Mouse (Mus musculus): ENCODE measurements around the gene Metap1d.
A peak's percentile ranks its signal among the peaks of the same experiment; 100 is the strongest.

Metap1d gene

DNA sequence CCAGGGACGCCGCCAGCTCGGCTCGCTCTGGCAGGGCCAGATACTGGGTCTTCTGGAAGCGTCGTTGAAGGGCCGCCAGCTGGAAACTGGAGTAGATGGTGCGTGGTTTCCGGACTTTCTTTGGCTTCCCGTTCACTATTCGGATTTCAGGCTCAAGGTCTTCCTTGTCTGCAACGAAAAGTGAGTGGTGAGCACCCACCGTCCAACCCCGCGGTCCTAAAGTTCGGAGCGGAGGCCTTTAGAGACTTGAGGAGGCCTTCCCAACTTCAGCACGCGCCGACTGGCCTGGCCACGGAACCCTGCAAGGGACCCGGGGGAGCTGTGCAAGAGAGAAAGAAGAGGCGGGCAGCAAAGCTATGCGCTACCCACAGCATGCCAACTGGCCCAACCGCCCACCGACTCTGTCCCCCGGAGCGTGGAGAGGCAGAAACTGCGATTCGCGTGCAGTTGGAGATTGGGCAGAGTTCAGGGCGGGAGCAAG is 92.4 kb downstream of the Metap1d start:
- no peak for DNase-seq (ENCODE audit: low spot score)

DNA sequence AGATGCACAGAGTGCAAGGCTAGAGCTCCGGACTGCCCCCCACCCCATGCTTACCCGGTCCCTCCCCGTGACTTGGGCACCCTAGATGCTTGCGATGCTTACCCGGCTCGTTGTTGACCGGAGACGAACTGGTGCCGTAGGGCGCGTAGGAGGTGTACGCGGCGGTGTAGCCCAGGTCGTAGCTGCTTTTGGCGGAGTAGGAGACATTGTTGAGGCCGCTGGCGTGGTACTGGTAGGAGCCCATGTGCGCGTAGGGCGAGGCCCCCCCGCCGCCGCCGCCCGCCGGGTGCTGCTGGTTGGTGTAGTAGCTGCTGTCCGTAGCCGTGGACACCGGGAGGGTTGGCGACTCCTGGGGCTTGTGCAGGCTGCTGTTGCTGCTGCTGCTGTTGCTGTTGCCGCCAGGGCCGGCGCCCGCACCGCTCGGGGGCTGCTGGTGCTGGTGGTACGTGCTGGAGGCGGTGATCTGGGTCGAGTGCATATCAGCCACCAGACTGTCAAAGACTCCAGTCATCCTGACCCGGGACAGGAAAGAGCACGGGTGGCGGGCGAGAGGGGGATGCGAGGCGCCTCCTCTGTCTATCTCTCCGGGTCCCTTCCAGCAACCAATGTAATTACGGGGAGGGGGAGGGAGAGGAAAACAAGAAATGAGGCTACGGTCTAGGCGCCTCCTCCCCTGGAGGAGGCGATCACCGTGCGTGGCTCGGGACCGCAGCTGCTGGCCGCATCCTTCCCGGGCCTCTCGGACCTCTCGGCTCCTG is 93.0 kb downstream of the Metap1d start:
- peak; percentile 33 for DNase-seq (ENCODE audit: low spot score)

DNA sequence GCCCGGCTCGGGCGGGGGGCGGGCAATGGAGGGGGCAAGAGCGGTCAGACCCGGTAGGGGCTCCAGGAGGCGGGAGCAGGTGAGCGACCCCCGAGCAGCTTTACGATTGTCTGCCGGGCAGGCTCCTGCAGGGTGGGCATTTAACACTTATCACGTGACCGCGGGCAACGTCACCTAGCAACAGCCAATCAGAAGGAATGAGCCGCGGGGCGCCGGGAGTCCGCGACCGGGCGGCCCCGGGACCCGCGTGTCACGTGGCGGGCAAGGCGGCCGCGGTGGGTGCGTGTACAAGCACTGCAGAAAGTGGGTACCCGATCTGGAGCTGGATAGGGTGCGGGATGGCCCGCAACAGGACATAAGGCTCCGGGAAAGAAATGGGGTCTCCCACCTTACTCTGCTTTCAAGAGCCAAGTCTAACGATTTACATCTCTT is 93.6 kb downstream of the Metap1d start, which contains the start of gene Dlx2:
Gene Dlx2, minus strand, starts transcription at position 115 of the 432 bp plus-strand sequence.
- no peak for DNase-seq (ENCODE audit: low spot score)

DNA sequence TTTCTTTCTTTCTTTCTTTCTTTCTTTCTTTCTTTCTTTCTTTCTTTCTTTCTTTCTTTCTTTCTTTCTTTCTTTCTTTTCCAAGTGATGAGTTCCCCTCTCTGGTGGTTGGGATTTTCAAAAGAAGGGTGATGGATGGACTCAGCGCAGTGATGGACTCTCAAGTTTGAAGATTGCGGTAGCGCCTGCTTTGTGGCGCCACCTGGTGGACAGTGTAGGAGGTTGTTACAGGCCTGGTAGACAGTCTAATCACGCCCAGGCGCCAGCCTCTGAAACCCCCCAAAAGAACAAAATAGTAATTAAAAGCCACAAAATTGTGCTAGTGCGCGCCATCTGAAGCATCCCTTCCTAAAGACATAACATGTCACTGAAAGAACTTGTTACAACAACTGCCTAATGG is 94.8 kb downstream of the Metap1d start:
- DNase-seq (ENCODE audit: low spot score) = peak; percentile 67

DNA sequence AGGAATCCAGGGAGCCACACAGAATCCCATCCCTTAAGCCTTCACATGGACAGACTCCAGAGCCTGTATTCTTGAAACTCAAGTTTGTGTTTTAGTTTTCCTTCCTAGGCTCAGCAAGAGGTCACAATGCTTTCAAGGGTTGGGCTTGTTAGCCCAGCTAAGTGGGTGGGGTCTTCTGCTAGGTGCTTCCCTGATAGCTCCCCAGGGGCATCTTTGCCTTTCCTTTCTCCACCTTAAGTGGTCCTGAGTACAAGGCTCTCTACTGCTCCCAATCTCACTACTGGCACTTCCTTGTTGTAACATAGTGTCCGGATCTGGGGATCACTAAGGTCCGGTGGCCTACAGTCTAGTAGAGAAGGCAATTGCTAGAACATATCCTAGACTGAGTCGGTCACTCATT is 97.3 kb downstream of the Metap1d start:
- DNase-seq (ENCODE audit: low spot score) = no peak

DNA sequence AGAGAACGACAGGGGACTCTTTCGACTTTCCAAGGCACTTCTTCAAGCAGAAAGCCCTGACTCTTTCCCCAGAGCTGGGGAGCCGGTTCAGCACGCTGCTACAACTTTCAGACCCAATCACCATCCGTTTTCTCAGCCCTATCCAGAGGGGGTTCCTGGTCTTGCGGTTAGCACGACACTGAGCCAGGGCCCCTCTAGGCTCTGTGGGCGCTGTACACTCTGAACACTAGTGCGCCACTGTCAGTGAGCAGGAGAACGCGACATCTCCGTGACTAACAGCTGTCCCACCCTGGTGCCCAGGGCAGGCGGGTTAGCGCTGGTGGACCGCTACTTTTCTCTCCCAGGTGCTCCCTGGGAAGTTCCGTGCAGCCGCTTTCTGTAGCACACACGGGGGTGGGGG is 98.6 kb downstream of the Metap1d start:
- DNase-seq (ENCODE audit: low spot score) = no peak

DNA sequence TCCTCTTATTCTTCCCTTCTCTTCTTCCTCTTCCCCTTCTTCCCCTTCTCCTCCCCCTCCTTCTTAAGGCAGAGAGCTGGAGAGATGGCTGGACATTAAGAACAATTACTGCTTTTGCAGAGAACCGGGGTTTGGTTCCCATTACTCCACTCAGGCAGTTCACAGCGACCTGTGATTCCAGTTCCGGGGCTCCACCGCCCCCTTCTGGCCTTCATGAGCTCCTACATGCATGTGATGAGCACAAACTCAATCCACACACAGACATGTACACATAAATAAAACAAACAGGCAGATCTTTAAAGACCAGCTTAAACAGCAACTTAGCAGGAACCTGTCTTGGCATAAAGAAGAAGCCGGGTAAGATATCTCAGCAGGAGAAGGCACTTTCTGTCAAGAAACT is 103.0 kb downstream of the Metap1d start:
- DNase-seq (ENCODE audit: low spot score) = no peak

DNA sequence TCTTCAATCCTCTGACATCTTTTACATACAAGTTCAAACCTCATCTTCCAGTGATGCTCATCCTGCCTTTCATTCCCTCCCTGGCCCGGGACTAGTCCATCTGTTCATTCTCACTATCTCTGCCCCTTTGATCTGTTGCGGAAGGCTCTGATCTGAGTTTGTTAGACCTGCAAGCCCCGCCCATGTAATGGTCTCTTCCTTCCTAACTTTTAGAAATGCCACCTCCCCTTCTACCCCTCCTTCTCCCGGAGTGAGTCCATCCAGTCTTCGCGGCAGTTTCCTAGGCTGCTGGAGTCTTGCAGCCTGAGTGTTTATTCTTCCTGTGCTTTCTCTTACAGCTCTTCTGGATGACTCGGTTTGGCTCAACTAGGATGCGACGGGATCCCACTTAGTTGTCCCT is 113.4 kb downstream of the Metap1d start:
- DNase-seq (ENCODE audit: low spot score) = no peak

DNA sequence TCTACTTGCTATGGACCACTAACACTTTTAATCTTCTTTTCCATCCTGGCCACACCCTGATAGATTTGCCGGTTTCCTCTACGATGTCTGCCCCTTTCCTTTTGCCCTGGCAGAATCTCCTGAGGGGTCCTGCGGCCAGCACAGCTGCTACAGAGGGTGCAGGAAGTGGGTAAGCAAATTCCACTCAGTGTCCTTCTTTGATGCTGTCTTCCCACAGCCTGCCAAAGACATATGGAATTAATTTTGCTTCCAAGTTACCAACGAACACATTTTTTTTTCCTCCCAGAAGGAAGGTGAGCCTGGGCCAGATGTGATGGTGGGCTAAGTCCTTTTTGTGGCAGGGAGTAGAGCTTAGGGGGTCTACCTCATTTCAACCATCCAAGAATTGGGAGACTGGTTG is 120.7 kb downstream of the Metap1d start:
- no peak for DNase-seq (ENCODE audit: low spot score)
